Mouse (Mus musculus) embryonic fibroblast, embryonic 13.5 days (primary cell): ENCODE data around the gene Tor4a.

Experiments used
- CTCF ChIP-seq: IDR thresholded peaks from 2 replicates; pipeline ENCODE4 v1.5.1; 2011; ENCODE audit warnings: mild to moderate bottlenecking, control low read depth, low read length, moderate library complexity, borderline replicate concordance; ENCODE audit not compliant: insufficient read depth
- POLR2A ChIP-seq: IDR thresholded peaks from 2 replicates; pipeline ENCODE4 v1.6.1; 2011; ENCODE audit warnings: low read depth, mild to moderate bottlenecking, control low read depth, low read length, moderate library complexity

GRCm38 (mm10) chr2:25156990-25157389, 39.7 kb downstream of the Tor4a start:
- TF ChIP-seq CTCF (no peak), POLR2A (no peak)
